Mouse (Mus musculus): ENCODE measurements around the gene Pqlc2. TPM values are rescaled to one million over a fixed set of nuclear protein-coding genes. Genes with fewer than 3 reads are reported as not detected.

Gene Pqlc2
- polyA plus RNA-seq, 1 experiment from 2014 or later: 12.9 TPM

- Histone ChIP-seq H3K9ac (no peak overlapping the region), H3K4me3 (no peak overlapping the region), H3K36me3 (peaks cover 13% of the 10 kb centered on the region), H3K4me1 (replicated peaks) (no peaks in the 10 kb centered on the region), H3K4me2 (no peak overlapping the region), H3K27me3 (no peaks in the 10 kb centered on the region), H3K9me3 (no peaks in the 10 kb centered on the region), H3K27ac (replicated peaks) (no peak overlapping the region)
- ATAC-seq (ENCODE audit: low read depth): no peak
- WGBS: 95% methylated on average over 7 of the region's 7 CpGs
These were observed 35.9 kb downstream of the Pqlc2 start for GRCm38 (mm10) chr4:139274573-139274972.

GRCm38 (mm10) chr4:139272951-139273680, 37.4 kb downstream of the Pqlc2 start:
- Histone ChIP-seq H3K4me2 (no peak overlapping the region), H3K9me3 (no peaks in the 10 kb centered on the region), H3K27ac (replicated peaks) (no peak overlapping the region), H3K4me1 (replicated peaks) (peaks cover 5% of the 10 kb centered on the region), H3K9ac (no peak overlapping the region), H3K4me3 (no peak overlapping the region), H3K27me3 (no peaks in the 10 kb centered on the region), H3K36me3 (peaks cover 15% of the 10 kb centered on the region; the same call in 1 of the 2 replicates)
- no peak for ATAC-seq (ENCODE audit: low read depth)
- 91% methylated on average over 10 of the region's 10 CpGs for WGBS

- Histone ChIP-seq H3K4me1 (replicated peaks) (peaks cover 16% of the 10 kb centered on the region), H3K9me3 (no peaks in the 10 kb centered on the region), H3K4me2 (no peak overlapping the region), H3K9ac (no peak overlapping the region), H3K36me3 (peaks cover 16% of the 10 kb centered on the region; the same call in 1 of the 2 replicates), H3K4me3 (no peak overlapping the region), H3K27me3 (no peaks in the 10 kb centered on the region), H3K27ac (replicated peaks) (no peak overlapping the region)
- 79% methylated on average over 9 of the region's 9 CpGs for WGBS
- ATAC-seq (ENCODE audit: low read depth): no peak
These were observed 38.9 kb downstream of the Pqlc2 start for GRCm38 (mm10) chr4:139271562-139271961.

- Histone ChIP-seq H3K4me3 (no peak overlapping the region), H3K4me1 (replicated peaks) (peaks cover 27% of the 10 kb centered on the region), H3K9ac (no peak overlapping the region), H3K27ac (replicated peaks) (no peak overlapping the region), H3K36me3 (peaks cover 23% of the 10 kb centered on the region; the same call in 1 of the 2 replicates), H3K9me3 (no peaks in the 10 kb centered on the region), H3K4me2 (no peak overlapping the region), H3K27me3 (no peaks in the 10 kb centered on the region)
- no peak for ATAC-seq (ENCODE audit: low read depth)
- WGBS: 84% methylated on average over 3 of the region's 3 CpGs
These were observed 40.3 kb downstream of the Pqlc2 start for GRCm38 (mm10) chr4:139270168-139270567.

- H3K27me3 ChIP-seq: no peaks in the 10 kb centered on the region
- H3K9ac ChIP-seq: no peak overlapping the region
- no peak overlapping the region for H3K4me3 ChIP-seq
- no peak overlapping the region for H3K4me2 ChIP-seq
- ATAC-seq (ENCODE audit: low read depth): no peak
- WGBS: 82% methylated on average over 1 of the region's 1 CpGs
- H3K4me1 ChIP-seq (replicated peaks): peaks cover 27% of the 10 kb centered on the region
- no peak overlapping the region for H3K27ac ChIP-seq (replicated peaks)
- no peaks in the 10 kb centered on the region for H3K9me3 ChIP-seq
- peaks cover 30% of the 10 kb centered on the region for H3K36me3 ChIP-seq
These were observed 42.3 kb downstream of the Pqlc2 start for GRCm38 (mm10) chr4:139268242-139268641.

- Histone ChIP-seq H3K4me3 (no peak overlapping the region), H3K27me3 (no peaks in the 10 kb centered on the region), H3K9me3 (no peaks in the 10 kb centered on the region), H3K4me2 (no peak overlapping the region), H3K4me1 (replicated peaks) (peaks cover 27% of the 10 kb centered on the region), H3K36me3 (peaks cover 39% of the 10 kb centered on the region), H3K9ac (no peak overlapping the region), H3K27ac (replicated peaks) (no peak overlapping the region)
- 88% methylated on average over 3 of the region's 3 CpGs for WGBS
- ATAC-seq (ENCODE audit: low read depth): no peak
These were observed 43.2 kb downstream of the Pqlc2 start for GRCm38 (mm10) chr4:139267335-139267734.

GRCm38 (mm10) chr4:139266500-139266865, 44.0 kb downstream of the Pqlc2 start:
- no peak overlapping the region for H3K4me3 ChIP-seq
- H3K4me2 ChIP-seq: no peak overlapping the region
- H3K9ac ChIP-seq: no peak overlapping the region
- peaks cover 27% of the 10 kb centered on the region for H3K4me1 ChIP-seq (replicated peaks)
- H3K9me3 ChIP-seq: no peaks in the 10 kb centered on the region
- no peaks in the 10 kb centered on the region for H3K27me3 ChIP-seq
- 0 out of 2 replicates have a peak overlapping the region, but pooled peaks have one; percentile 9 for H3K27ac ChIP-seq (replicated peaks)
- WGBS: 74% methylated on average over 7 of the region's 7 CpGs
- peaks cover 46% of the 10 kb centered on the region for H3K36me3 ChIP-seq
- no peak for ATAC-seq (ENCODE audit: low read depth)

GRCm38 (mm10) chr4:139265783-139266499, 44.6 kb downstream of the Pqlc2 start:
- Histone ChIP-seq H3K27me3 (no peaks in the 10 kb centered on the region), H3K36me3 (peaks cover 52% of the 10 kb centered on the region), H3K9ac (no peak overlapping the region), H3K4me3 (no peak overlapping the region), H3K9me3 (no peaks in the 10 kb centered on the region), H3K27ac (replicated peaks) (0 out of 2 replicates have a peak overlapping the region, but pooled peaks have one; percentile 9), H3K4me2 (no peak overlapping the region), H3K4me1 (replicated peaks) (peaks cover 27% of the 10 kb centered on the region)
- WGBS: 91% methylated on average over 13 of the region's 13 CpGs
- ATAC-seq (ENCODE audit: low read depth): no peak

- Histone ChIP-seq H3K4me2 (no peak overlapping the region), H3K9me3 (no peaks in the 10 kb centered on the region), H3K4me3 (no peak overlapping the region), H3K27ac (replicated peaks) (no peak overlapping the region), H3K9ac (no peak overlapping the region), H3K4me1 (replicated peaks) (peaks cover 20% of the 10 kb centered on the region), H3K27me3 (no peaks in the 10 kb centered on the region), H3K36me3 (peaks cover 70% of the 10 kb centered on the region)
- ATAC-seq (ENCODE audit: low read depth): no peak
- WGBS: 92% methylated on average over 6 of the region's 6 CpGs
These were observed 47.5 kb downstream of the Pqlc2 start for GRCm38 (mm10) chr4:139262981-139263380.

- Histone ChIP-seq H3K27me3 (no peaks in the 10 kb centered on the region), H3K27ac (replicated peaks) (peak overlapping the region; percentile 28; the same call in 1 of the 2 replicates), H3K4me2 (no peak overlapping the region), H3K4me1 (replicated peaks) (no peaks in the 10 kb centered on the region), H3K9me3 (no peaks in the 10 kb centered on the region), H3K9ac (no peak overlapping the region), H3K36me3 (peaks cover 72% of the 10 kb centered on the region), H3K4me3 (no peak overlapping the region)
- ATAC-seq (ENCODE audit: low read depth): no peak
- 87% methylated on average over 11 of the region's 11 CpGs for WGBS
These were observed 51.1 kb downstream of the Pqlc2 start for GRCm38 (mm10) chr4:139259302-139259871.

- no peak overlapping the region for H3K4me2 ChIP-seq
- no peaks in the 10 kb centered on the region for H3K27me3 ChIP-seq
- peaks cover 66% of the 10 kb centered on the region for H3K36me3 ChIP-seq
- H3K9me3 ChIP-seq: no peaks in the 10 kb centered on the region
- no peak overlapping the region for H3K4me3 ChIP-seq
- ATAC-seq (ENCODE audit: low read depth): no peak
- WGBS: 92% methylated on average over 6 of the region's 6 CpGs
- no peaks in the 10 kb centered on the region for H3K4me1 ChIP-seq (replicated peaks)
- H3K27ac ChIP-seq (replicated peaks): peak overlapping the region; percentile 28; the same call in 1 of the 2 replicates
- H3K9ac ChIP-seq: no peak overlapping the region
These were observed 51.7 kb downstream of the Pqlc2 start for GRCm38 (mm10) chr4:139258621-139259301.

GRCm38 (mm10) chr4:139256708-139257107, 53.8 kb downstream of the Pqlc2 start:
- H3K4me2 ChIP-seq: no peak overlapping the region
- H3K4me1 ChIP-seq (replicated peaks): peaks cover 12% of the 10 kb centered on the region
- H3K9ac ChIP-seq: no peak overlapping the region
- ATAC-seq (ENCODE audit: low read depth): no peak
- no peak overlapping the region for H3K27ac ChIP-seq (replicated peaks)
- 94% methylated on average over 8 of the region's 8 CpGs for WGBS
- H3K9me3 ChIP-seq: no peaks in the 10 kb centered on the region
- peaks cover 46% of the 10 kb centered on the region for H3K36me3 ChIP-seq
- H3K4me3 ChIP-seq: no peak overlapping the region
- no peaks in the 10 kb centered on the region for H3K27me3 ChIP-seq
